Mouse (Mus musculus): ENCODE data around the gene Hsp90b1. TPM values are rescaled to one million over a fixed set of nuclear protein-coding genes. Genes with fewer than 3 reads are reported as not detected.
"Not testable (repeated sequence)": the region's sequence is repeated elsewhere in the genome, so short reads cannot be mapped to it uniquely, and the experiment has no call there.

Hsp90b1 gene
- polyA plus RNA-seq, 1 experiment, result 94.2 TPM

DNA sequence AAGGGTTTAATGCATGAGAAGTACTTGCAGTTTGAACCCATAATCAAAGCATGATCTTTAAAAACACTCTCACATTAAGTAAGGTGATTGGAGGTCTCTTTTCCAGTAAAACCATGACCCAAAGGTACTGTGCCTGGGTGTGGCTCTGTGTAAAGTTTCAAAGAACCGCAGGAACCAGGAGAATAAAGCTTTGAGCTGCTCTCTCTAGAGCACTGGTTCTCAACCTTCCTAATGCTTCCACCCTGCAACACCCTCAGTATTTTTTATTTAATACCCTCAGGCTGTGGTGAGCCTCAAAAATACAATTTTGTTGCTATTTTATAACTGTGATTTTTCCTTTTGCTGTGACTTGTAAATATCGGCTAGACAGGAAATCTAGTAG lies 20.5 kb downstream of the Hsp90b1 start:
- WGBS, result 10% methylated on average over 2 of the region's 2 CpGs
- DNase-seq (ENCODE audit: low read depth, low spot score), result not testable (repeated sequence)

DNA sequence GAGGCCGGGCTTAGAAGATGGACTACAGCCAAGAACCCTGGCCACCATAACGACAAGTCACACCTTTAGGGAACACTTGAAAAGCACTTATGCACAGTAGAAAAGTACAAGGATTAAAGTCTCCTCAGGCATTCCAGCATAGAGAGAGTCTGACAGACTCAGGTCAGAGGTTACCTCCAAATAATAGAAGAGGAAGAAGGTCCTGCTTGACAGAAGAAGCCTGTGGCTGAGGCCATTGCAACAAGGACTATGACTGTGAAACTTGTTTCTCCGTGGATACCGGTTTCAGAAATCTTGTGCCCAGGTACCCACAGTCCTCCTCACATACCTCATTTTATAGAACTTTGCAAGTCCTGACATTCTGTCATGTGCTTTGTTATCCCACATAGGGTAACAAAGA lies 34.8 kb downstream of the Hsp90b1 start:
- not testable (repeated sequence) for DNase-seq (ENCODE audit: low read depth, low spot score)
- 63% methylated on average over 4 of the region's 4 CpGs for WGBS

Other genes starting within 250 kb of the Hsp90b1 start
- gene Syn3, start 206.6 kb downstream of the Hsp90b1 start, polyA plus RNA-seq (2012; rRNA removed), result 0.70 and 0.89 TPM in 2 replicates
- 0.74 and 1.5 TPM in 2 replicates for gene Ttc41, start 302 bp upstream of the Hsp90b1 start, polyA plus RNA-seq (2012; rRNA removed)
- not detected in 2 replicates for gene Gm49358, start 58.5 kb upstream of the Hsp90b1 start, polyA plus RNA-seq (2012; rRNA removed)
- 3.2 and 3.3 TPM in 2 replicates for gene Nt5dc3, start 73.5 kb upstream of the Hsp90b1 start, polyA plus RNA-seq (2012; rRNA removed)